Mouse (Mus musculus): ENCODE measurements around the gene Col20a1. TPM values are rescaled to one million over a fixed set of nuclear protein-coding genes. Genes with fewer than 3 reads are reported as not detected.
A peak's percentile ranks its signal among the peaks of the same experiment; 100 is the strongest.

Gene Col20a1
- polyA plus RNA-seq, 1 experiment from 2014 or later: 0.22 TPM

GRCm38 (mm10) chr2:181043437-181043836 lies 57.1 kb downstream of the Col20a1 start, which contains the start of gene Chrna4:
Gene Chrna4, minus strand, starts transcription at chr2:181043546.
- Histone ChIP-seq H3K4me3 (no peak within 1 kb of the TSS), H3K27ac (peak within 1 kb of the TSS; percentile 53), H3K36me3 (replicated peaks) (no peaks in the 10 kb centered on the region), H3K27me3 (replicated peaks) (no peaks in the 10 kb centered on the region), H3K9me3 (no peaks in the 10 kb centered on the region), H3K4me2 (no peak within 1 kb of the TSS), H3K4me1 (peaks cover 37% of the 10 kb centered on the region), H3K9ac (no peak within 1 kb of the TSS)
- 45% methylated on average over 3 of the region's 3 CpGs for WGBS
- ATAC-seq (replicated peaks): no peak

- no peak for ATAC-seq (replicated peaks)
- Histone ChIP-seq H3K27ac (peak overlapping the region; percentile 53), H3K9me3 (no peaks in the 10 kb centered on the region), H3K4me3 (no peak overlapping the region), H3K27me3 (replicated peaks) (no peaks in the 10 kb centered on the region), H3K36me3 (replicated peaks) (no peaks in the 10 kb centered on the region), H3K4me1 (peaks cover 37% of the 10 kb centered on the region), H3K9ac (no peak overlapping the region), H3K4me2 (no peak overlapping the region)
- WGBS: 4% methylated on average over 3 of the region's 3 CpGs
Observed at GRCm38 (mm10) chr2:181044001-181044400, 57.7 kb downstream of the Col20a1 start.

GRCm38 (mm10) chr2:181048252-181048945 lies 62.1 kb downstream of the Col20a1 start:
- Histone ChIP-seq H3K9ac (no peak overlapping the region), H3K9me3 (no peaks in the 10 kb centered on the region), H3K36me3 (replicated peaks) (no peaks in the 10 kb centered on the region), H3K4me2 (no peak overlapping the region), H3K27me3 (replicated peaks) (no peaks in the 10 kb centered on the region), H3K4me3 (no peak overlapping the region), H3K27ac (no peak overlapping the region), H3K4me1 (peaks cover 7% of the 10 kb centered on the region; the same call in 1 of the 2 replicates)
- no peak for ATAC-seq (replicated peaks)
- WGBS: 63% methylated on average over 7 of the region's 7 CpGs

- no peaks in the 10 kb centered on the region for H3K27me3 ChIP-seq (replicated peaks)
- 82% methylated on average over 9 of the region's 9 CpGs for WGBS
- no peak overlapping the region for H3K9ac ChIP-seq
- no peak overlapping the region for H3K4me3 ChIP-seq
- H3K9me3 ChIP-seq: no peaks in the 10 kb centered on the region
- H3K4me2 ChIP-seq: no peak overlapping the region
- H3K36me3 ChIP-seq (replicated peaks): no peaks in the 10 kb centered on the region
- peaks cover 4% of the 10 kb centered on the region; the same call in 1 of the 2 replicates for H3K4me1 ChIP-seq
- H3K27ac ChIP-seq: no peak overlapping the region
- ATAC-seq (replicated peaks): no peak
Observed at GRCm38 (mm10) chr2:181048986-181049385, 62.7 kb downstream of the Col20a1 start.

GRCm38 (mm10) chr2:181052171-181052570 lies 65.8 kb downstream of the Col20a1 start:
- Histone ChIP-seq H3K36me3 (replicated peaks) (no peaks in the 10 kb centered on the region), H3K27ac (no peak overlapping the region), H3K9me3 (no peaks in the 10 kb centered on the region), H3K4me3 (no peak overlapping the region), H3K9ac (no peak overlapping the region), H3K4me2 (no peak overlapping the region), H3K4me1 (peaks cover 6% of the 10 kb centered on the region), H3K27me3 (replicated peaks) (no peaks in the 10 kb centered on the region)
- no peak for ATAC-seq (replicated peaks)
- 79% methylated on average over 1 of the region's 1 CpGs for WGBS

- Histone ChIP-seq H3K4me1 (peaks cover 23% of the 10 kb centered on the region), H3K9me3 (no peaks in the 10 kb centered on the region), H3K4me3 (no peak overlapping the region), H3K36me3 (replicated peaks) (no peaks in the 10 kb centered on the region), H3K9ac (no peak overlapping the region), H3K4me2 (no peak overlapping the region), H3K27ac (peak overlapping the region; percentile 58), H3K27me3 (replicated peaks) (no peaks in the 10 kb centered on the region)
- 24% methylated on average over 8 of the region's 8 CpGs for WGBS
- peak; percentile 75 for ATAC-seq (replicated peaks)
Observed at GRCm38 (mm10) chr2:181057341-181057740, 71.0 kb downstream of the Col20a1 start.

- no peaks in the 10 kb centered on the region for H3K27me3 ChIP-seq (replicated peaks)
- no peaks in the 10 kb centered on the region for H3K9me3 ChIP-seq
- no peak for ATAC-seq (replicated peaks)
- 48% methylated on average over 3 of the region's 3 CpGs for WGBS
- no peak overlapping the region for H3K4me3 ChIP-seq
- H3K36me3 ChIP-seq (replicated peaks): no peaks in the 10 kb centered on the region
- H3K27ac ChIP-seq: peak overlapping the region; percentile 58
- no peak overlapping the region for H3K9ac ChIP-seq
- H3K4me2 ChIP-seq: no peak overlapping the region
- peaks cover 23% of the 10 kb centered on the region for H3K4me1 ChIP-seq
Observed at GRCm38 (mm10) chr2:181058193-181058592, 71.9 kb downstream of the Col20a1 start.

GRCm38 (mm10) chr2:181060127-181060526 lies 73.8 kb downstream of the Col20a1 start:
- Histone ChIP-seq H3K4me1 (peaks cover 23% of the 10 kb centered on the region), H3K36me3 (replicated peaks) (no peaks in the 10 kb centered on the region), H3K4me2 (no peak overlapping the region), H3K9ac (no peak overlapping the region), H3K27ac (no peak overlapping the region), H3K4me3 (no peak overlapping the region), H3K9me3 (no peaks in the 10 kb centered on the region), H3K27me3 (replicated peaks) (no peaks in the 10 kb centered on the region)
- ATAC-seq (replicated peaks): peak; percentile 62; the same call in 1 of the 2 replicates
- 14% methylated on average over 5 of the region's 5 CpGs for WGBS

- H3K27me3 ChIP-seq (replicated peaks): no peaks in the 10 kb centered on the region
- ATAC-seq (replicated peaks): no peak
- 66% methylated on average over 4 of the region's 4 CpGs for WGBS
Observed at GRCm38 (mm10) chr2:181065827-181066226, 79.5 kb downstream of the Col20a1 start.

More at GRCm38 (mm10) chr2:181065827-181066226, 79.5 kb downstream of the Col20a1 start:
- Histone ChIP-seq H3K9me3 (no peaks in the 10 kb centered on the region), H3K36me3 (replicated peaks) (no peaks in the 10 kb centered on the region), H3K4me1 (no peaks in the 10 kb centered on the region), H3K4me3 (no peak overlapping the region), H3K4me2 (no peak overlapping the region), H3K9ac (no peak overlapping the region), H3K27ac (no peak overlapping the region)

Other genes starting within 250 kb of the Col20a1 start
- gene Bhlhe23, start 209.6 kb upstream of the Col20a1 start, polyA plus RNA-seq (2015; fragmentation: Nextera tagmentation; extraction: Ambion mirVana): 14.9 and 16.5 TPM in 2 replicates
- 52.0 and 52.2 TPM in 2 replicates for gene Ythdf1, start 65.6 kb upstream of the Col20a1 start, polyA plus RNA-seq (2015; fragmentation: Nextera tagmentation; extraction: Ambion mirVana)
- gene Birc7, start 57.5 kb upstream of the Col20a1 start, polyA plus RNA-seq (2015; fragmentation: Nextera tagmentation; extraction: Ambion mirVana): 0.10 and 0.31 TPM in 2 replicates
- 77.0 and 94.1 TPM in 2 replicates for gene Nkain4, start 31.8 kb upstream of the Col20a1 start, polyA plus RNA-seq (2015; fragmentation: Nextera tagmentation; extraction: Ambion mirVana)
- 125 and 126 TPM in 2 replicates for gene Arfgap1, start 19.3 kb upstream of the Col20a1 start, polyA plus RNA-seq (2015; fragmentation: Nextera tagmentation; extraction: Ambion mirVana)
- 46.3 and 55.9 TPM in 2 replicates for gene Chrna4, start 57.0 kb downstream of the Col20a1 start, polyA plus RNA-seq (2015; fragmentation: Nextera tagmentation; extraction: Ambion mirVana)
- 54.0 and 62.5 TPM in 2 replicates for gene Kcnq2, start 148.8 kb downstream of the Col20a1 start, polyA plus RNA-seq (2015; fragmentation: Nextera tagmentation; extraction: Ambion mirVana)
- 11.5 and 12.1 TPM in 2 replicates for gene Eef1a2, start 170.5 kb downstream of the Col20a1 start, polyA plus RNA-seq (2015; fragmentation: Nextera tagmentation; extraction: Ambion mirVana)
- gene Ppdpf, start 200.7 kb downstream of the Col20a1 start, polyA plus RNA-seq (2015; fragmentation: Nextera tagmentation; extraction: Ambion mirVana): 432 and 436 TPM in 2 replicates
- gene Ptk6, start 216.3 kb downstream of the Col20a1 start, polyA plus RNA-seq (2015; fragmentation: Nextera tagmentation; extraction: Ambion mirVana): not detected in 2 replicates
- gene Srms, start 226.7 kb downstream of the Col20a1 start, polyA plus RNA-seq (2015; fragmentation: Nextera tagmentation; extraction: Ambion mirVana): 0.18 and 0.22 TPM in 2 replicates
- gene Fndc11, start 233.5 kb downstream of the Col20a1 start, polyA plus RNA-seq (2015; fragmentation: Nextera tagmentation; extraction: Ambion mirVana): 0.14 and 0.24 TPM in 2 replicates

All from midbrain, embryonic 15.5 days (tissue).